Comparison of ENCODE assay signal across 28 mouse cellular contexts in the genomic region with DNA sequence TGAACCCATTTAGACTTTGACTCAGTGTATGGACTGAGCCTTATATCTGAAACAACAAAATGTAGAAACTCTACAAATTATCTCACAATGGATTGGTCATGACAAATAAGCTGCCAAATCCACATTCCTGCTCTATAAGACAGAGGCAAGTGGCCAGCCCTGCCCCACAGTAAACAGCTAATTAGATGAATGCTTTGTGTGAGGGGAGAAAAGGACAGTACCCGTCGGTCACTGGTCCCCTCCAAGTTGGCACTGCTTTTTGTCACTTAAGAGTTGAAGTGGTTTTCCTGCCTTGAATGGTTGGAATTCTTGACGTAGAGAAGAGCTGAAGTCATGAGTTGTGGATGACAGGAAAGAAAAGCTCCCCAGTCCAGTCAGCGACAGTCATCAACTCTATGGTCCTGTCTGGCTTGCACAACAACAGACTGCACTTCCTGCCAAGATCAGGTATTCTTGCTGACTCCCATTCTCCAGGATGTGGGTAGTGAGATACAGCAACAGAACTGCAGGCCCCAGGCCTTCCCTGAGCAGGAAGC.
DNase-seq lines count a peak whose midpoint lies in the region; ATAC-seq and TF ChIP-seq lines count a peak whose summit lies in the region.
"Had no signal": no experiment of that assay in that cellular context is flagged by ENCODE, and none has a peak within 500 bp of the region (broad histone marks: within the 10 kb centered on the region; RNA-seq: fewer than 3 reads in every experiment).

No protein-coding gene starts in this region.

- H3K4me2 ChIP-seq in forebrain, postnatal 0 days (ENCODE audit: low read depth): no peak overlapping the region
- no peak overlapping the region for H3K4me2 ChIP-seq in heart, embryonic 15.5 days
- H3K4me2 ChIP-seq in intestine, embryonic 16.5 days (ENCODE audit: low read depth, low read length): no peak overlapping the region
- H3K4me2 ChIP-seq in intestine, postnatal 0 days (replicated peaks; ENCODE audit: low read depth): no peak overlapping the region
- H3K4me2 ChIP-seq: embryonic facial prominence, embryonic 15.5 days; forebrain, embryonic 13.5 days; hindbrain, embryonic 13.5 days; liver, embryonic 12.5 days had no signal

- 0 out of 2 replicates have a peak overlapping the region, but pooled peaks have one; percentile 12 for H3K27ac ChIP-seq in forebrain, embryonic 10.5 days
- no peak overlapping the region for H3K27ac ChIP-seq in forebrain, postnatal 0 days (ENCODE audit: low read depth, low read length)
- peak overlapping the region; percentile 31 for H3K27ac ChIP-seq in heart, embryonic 15.5 days
- no peak overlapping the region for H3K27ac ChIP-seq in intestine, embryonic 16.5 days (ENCODE audit: low read length)
- no peak overlapping the region for H3K27ac ChIP-seq in intestine, postnatal 0 days (ENCODE audit: low read depth, low read length)
- H3K27ac ChIP-seq: embryonic facial prominence, embryonic 10.5 days; embryonic facial prominence, embryonic 15.5 days; forebrain, embryonic 13.5 days; gastrocnemius, adult 2 months; hindbrain, embryonic 13.5 days; liver, embryonic 12.5 days; macrophage had no signal

- H3K9me3 ChIP-seq in forebrain, embryonic 10.5 days: no peaks in the 10 kb centered on the region
- H3K9me3 ChIP-seq in forebrain, postnatal 0 days (ENCODE audit: low read length): no peaks in the 10 kb centered on the region
- no peaks in the 10 kb centered on the region for H3K9me3 ChIP-seq in heart, embryonic 15.5 days (replicated peaks)
- no peaks in the 10 kb centered on the region for H3K9me3 ChIP-seq in intestine, embryonic 16.5 days (ENCODE audit: control insufficient read depth, low read length)
- no peaks in the 10 kb centered on the region for H3K9me3 ChIP-seq in intestine, postnatal 0 days (ENCODE audit: control insufficient read depth)
- H3K9me3 ChIP-seq: embryonic facial prominence, embryonic 10.5 days; embryonic facial prominence, embryonic 15.5 days; forebrain, embryonic 13.5 days; hindbrain, embryonic 13.5 days; liver, embryonic 12.5 days had no signal

- no peaks in the 10 kb centered on the region for H3K27me3 ChIP-seq in forebrain, embryonic 10.5 days (ENCODE audit: poor library complexity, severe bottlenecking)
- no peaks in the 10 kb centered on the region for H3K27me3 ChIP-seq in forebrain, postnatal 0 days (ENCODE audit: insufficient read depth, low read length)
- H3K27me3 ChIP-seq in heart, embryonic 15.5 days: no peaks in the 10 kb centered on the region
- no peaks in the 10 kb centered on the region for H3K27me3 ChIP-seq in intestine, embryonic 16.5 days (replicated peaks; ENCODE audit: control insufficient read depth, insufficient read depth, low read length)
- H3K27me3 ChIP-seq in intestine, postnatal 0 days (replicated peaks; ENCODE audit: control insufficient read depth, insufficient read depth, low read length): no peaks in the 10 kb centered on the region
- H3K27me3 ChIP-seq: CH12.LX; embryonic facial prominence, embryonic 15.5 days; forebrain, embryonic 13.5 days; hindbrain, embryonic 13.5 days; liver, embryonic 12.5 days had no signal

- ATAC-seq in forebrain, postnatal 0 days: no peak
- peak; percentile 53; the same call in 1 of the 2 replicates for ATAC-seq in heart, embryonic 15.5 days (replicated peaks; ENCODE audit: insufficient number of reproducible peaks, insufficient read depth, low FRiP score, low read depth)
- 0 out of 2 replicates have a peak, but pooled peaks have one; percentile 18 for ATAC-seq in intestine, embryonic 16.5 days
- no peak for ATAC-seq in intestine, postnatal 0 days
- ATAC-seq: forebrain, embryonic 13.5 days; liver, embryonic 12.5 days; liver, postnatal 0 days had no signal

- WGBS in forebrain, embryonic 10.5 days: 70% methylated on average over 4 of the region's 4 CpGs
- 36% methylated on average over 4 of the region's 4 CpGs for WGBS in forebrain, postnatal 0 days
- WGBS in heart, embryonic 15.5 days: 15% methylated on average over 4 of the region's 4 CpGs
- 55% methylated on average over 4 of the region's 4 CpGs for WGBS in intestine, embryonic 16.5 days
- 60% methylated on average over 4 of the region's 4 CpGs for WGBS in intestine, postnatal 0 days

- H3K4me3 ChIP-seq in forebrain, embryonic 10.5 days: no peak overlapping the region
- H3K4me3 ChIP-seq in forebrain, postnatal 0 days (ENCODE audit: low read depth, low read length): no peak overlapping the region
- no peak overlapping the region for H3K4me3 ChIP-seq in heart, embryonic 15.5 days
- H3K4me3 ChIP-seq in intestine, embryonic 16.5 days (ENCODE audit: low read length): no peak overlapping the region
- H3K4me3 ChIP-seq in intestine, postnatal 0 days (ENCODE audit: low read depth, low read length): no peak overlapping the region
- H3K4me3 ChIP-seq: embryonic facial prominence, embryonic 10.5 days; embryonic facial prominence, embryonic 15.5 days; forebrain, embryonic 13.5 days; gastrocnemius, adult 2 months; hindbrain, embryonic 13.5 days; liver, embryonic 12.5 days had no signal

- H3K9ac ChIP-seq in forebrain, postnatal 0 days: no peak overlapping the region
- H3K9ac ChIP-seq in heart, embryonic 15.5 days: no peak overlapping the region
- no peak overlapping the region for H3K9ac ChIP-seq in intestine, embryonic 16.5 days (ENCODE audit: low read depth, low read length)
- H3K9ac ChIP-seq in intestine, postnatal 0 days (ENCODE audit: low read depth, low read length): no peak overlapping the region
- H3K9ac ChIP-seq: embryonic facial prominence, embryonic 15.5 days; forebrain, embryonic 13.5 days; hindbrain, embryonic 13.5 days; liver, embryonic 12.5 days; liver, postnatal 0 days had no signal

- H3K4me1 ChIP-seq in forebrain, embryonic 10.5 days: peaks cover 15% of the 10 kb centered on the region
- H3K4me1 ChIP-seq in forebrain, postnatal 0 days (ENCODE audit: insufficient read depth): no peaks in the 10 kb centered on the region
- H3K4me1 ChIP-seq in heart, embryonic 15.5 days (replicated peaks): peaks cover 21% of the 10 kb centered on the region
- H3K4me1 ChIP-seq in intestine, embryonic 16.5 days (ENCODE audit: control insufficient read depth, insufficient read depth, low read length): peaks cover 3% of the 10 kb centered on the region; the same call in 1 of the 2 replicates
- H3K4me1 ChIP-seq in intestine, postnatal 0 days (replicated peaks; ENCODE audit: control insufficient read depth, insufficient read depth, low read length): no peaks in the 10 kb centered on the region
- H3K4me1 ChIP-seq: embryonic facial prominence, embryonic 10.5 days; embryonic facial prominence, embryonic 15.5 days; forebrain, embryonic 13.5 days; hindbrain, embryonic 13.5 days; liver, embryonic 12.5 days had no signal

- no peak for TF ChIP-seq CTCF in forebrain, postnatal 0 days (IDR thresholded peaks at IDR 0.05; ENCODE audit: low read depth)
- TF ChIP-seq CTCF in intestine, postnatal 0 days (IDR thresholded peaks at IDR 0.05; ENCODE audit: low read depth): no peak

- intact Hi-C loops in heart, postnatal 36 days (cut with DNase I): no loop called here

- no peaks in the 10 kb centered on the region for H3K36me3 ChIP-seq in forebrain, embryonic 10.5 days (replicated peaks)
- no peaks in the 10 kb centered on the region for H3K36me3 ChIP-seq in forebrain, postnatal 0 days (ENCODE audit: insufficient read depth)
- no peaks in the 10 kb centered on the region for H3K36me3 ChIP-seq in heart, embryonic 15.5 days
- no peaks in the 10 kb centered on the region for H3K36me3 ChIP-seq in intestine, embryonic 16.5 days (ENCODE audit: control insufficient read depth, insufficient read depth, low read length)
- no peaks in the 10 kb centered on the region for H3K36me3 ChIP-seq in intestine, postnatal 0 days (ENCODE audit: control insufficient read depth, insufficient read depth)
- H3K36me3 ChIP-seq: embryonic facial prominence, embryonic 10.5 days; embryonic facial prominence, embryonic 15.5 days; hindbrain, embryonic 13.5 days; liver, embryonic 12.5 days had no signal

- no peak for DNase-seq in forebrain, embryonic 10.5 days (ENCODE audit: extremely low spot score, low spot score)
- DNase-seq in forebrain, postnatal 0 days: no peak
- no peak for DNase-seq in heart, postnatal 36 days
- DNase-seq in lung, postnatal 36 days: peak; percentile 28
- DNase-seq in urinary bladder, postnatal 14 days (ENCODE audit: low spot score): no peak
- DNase-seq: adrenal gland, adult 8-10 months; cerebellum, adult 8-10 months; cerebellum, postnatal 25 days; gastrocnemius, adult 2 months; gastrocnemius, postnatal 36 days; kidney, adult 11 months; kidney, postnatal 25 days; left cerebral cortex, postnatal 4 days; liver, postnatal 0 days; midbrain, embryonic 14.5 days; retina, postnatal 1 day; right cerebral cortex, postnatal 14 days; thymus, postnatal 4 days had no signal

Comparison
In these comparisons a context has a peak if more than half of its experiments do, and no peak if none do; other contexts are left out.
1. H3K27ac ChIP-seq: peak in forebrain, embryonic 10.5 days (single experiment) and heart, embryonic 15.5 days (single experiment); none in forebrain, postnatal 0 days (single experiment), intestine, embryonic 16.5 days (single experiment) and intestine, postnatal 0 days (single experiment).
2. ATAC-seq: peak in heart, embryonic 15.5 days (single experiment) and intestine, embryonic 16.5 days (single experiment); none in forebrain, postnatal 0 days (single experiment) and intestine, postnatal 0 days (single experiment).